Mouse (Mus musculus): ENCODE data around the gene Appbp2.

DNA sequence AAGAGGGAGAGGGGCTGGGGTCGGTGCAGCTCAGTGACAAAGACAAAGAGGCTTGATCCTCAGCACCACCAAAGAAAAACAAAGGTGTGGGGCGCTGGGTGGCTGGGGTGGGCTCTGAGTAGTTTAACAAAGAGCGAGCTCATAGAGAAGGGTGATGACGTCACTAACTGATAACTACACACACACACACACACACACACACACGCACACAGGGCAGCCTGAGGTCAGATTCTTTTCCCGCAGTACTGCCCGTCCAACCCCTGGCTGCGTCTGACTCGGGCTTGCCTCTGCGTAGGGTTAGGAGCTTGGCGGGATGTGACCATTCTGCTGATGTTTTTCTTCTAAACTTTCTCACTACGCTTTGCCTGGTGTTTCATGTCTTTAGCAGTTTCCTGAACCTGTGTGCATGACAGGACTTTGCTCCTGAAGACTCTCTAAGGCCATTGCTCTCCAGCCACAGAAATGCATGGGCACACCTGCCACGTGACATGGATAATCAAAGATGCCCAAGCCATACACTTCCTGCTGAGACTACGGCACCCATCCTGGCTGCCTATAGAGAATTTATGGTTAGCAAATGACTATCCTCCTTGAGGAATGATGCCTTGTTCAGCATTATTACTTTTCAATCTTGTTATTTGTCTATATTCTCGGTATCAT is 46.4 kb upstream of the Appbp2 start:
- TF ChIP-seq CTCF (IDR thresholded peaks at IDR 0.05; ENCODE audit: control insufficient read depth, insufficient read depth, low read length) (no peak), POLR2A (IDR thresholded peaks at IDR 0.05; ENCODE audit: borderline replicate concordance, control insufficient read depth, low read depth, low read length) (no peak)

Measured in bone marrow, adult 2 months (tissue).